Mouse (Mus musculus): ENCODE data around the gene Uvrag.

- TF ChIP-seq CTCF (IDR thresholded peaks at IDR 0.05; ENCODE audit: borderline replicate concordance, insufficient read depth, low read length) (no peak), POLR2A (IDR thresholded peaks at IDR 0.05; ENCODE audit: low read depth, low read length) (no peak)
Observed at GRCm38 (mm10) chr7:99032051-99032450, 108.9 kb downstream of the Uvrag start.
